8 mouse cellular contexts compared by ENCODE assay signal in the genomic region with DNA sequence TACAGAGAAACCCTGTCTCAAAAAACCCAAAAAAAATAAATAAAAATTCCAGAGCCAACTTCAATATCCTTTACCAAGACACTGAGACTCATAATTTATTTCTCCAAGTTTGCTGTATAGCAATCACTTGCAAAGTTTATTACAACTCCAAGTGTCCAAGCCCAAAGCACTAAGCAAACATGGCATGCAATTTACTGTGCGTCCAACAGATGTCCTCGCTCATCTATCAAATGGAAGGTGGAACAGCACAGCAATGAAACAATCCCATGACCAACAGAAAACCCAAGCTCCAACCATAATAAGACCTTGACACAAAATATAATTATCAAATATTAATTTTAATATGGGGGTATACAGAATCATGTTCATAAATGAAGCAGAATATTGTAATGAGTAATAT. TPM values are rescaled to one million over a fixed set of nuclear protein-coding genes. Genes with fewer than 3 reads are reported as not detected.
DNase-seq lines count a peak whose midpoint lies in the region; ATAC-seq lines count a peak whose summit lies in the region.

No protein-coding gene starts in this region.

- intact Hi-C loops in left cerebral cortex, postnatal 4 days (cut with DNase I), result loop anchor here (5.0 kb wide), 1 partner anchor 125 kb away; no protein-coding TSS in a partner anchor

- ATAC-seq in hematopoietic stem cell, adult 5-6 weeks (replicated peaks in 1 of 2; ENCODE audit: insufficient read depth in 1 of 2, low FRiP score in 2 of 2, low TSS enrichment in 1 of 2, low read depth in 1 of 2, poor library complexity in 2 of 2, severe bottlenecking in 2 of 2), result peak; percentile 49 to 58; a peak in 3 of 4 replicates

- peak; percentile 41 for DNase-seq in ovary, postnatal 14 days (ENCODE audit: low spot score)
- DNase-seq in ovary, postnatal 10 days (ENCODE audit: low spot score), result no peak
- peak; percentile 55 for DNase-seq in ZHBTc4 (ENCODE audit: low read depth, low spot score)
- DNase-seq in cerebellum, postnatal 25 days, result peak; percentile 67 to 82
- peak; percentile 41 for DNase-seq in left cerebral cortex, postnatal 4 days
- peak; percentile 81 for DNase-seq in retina, embryonic 14.5 days (ENCODE audit: low spot score)
- peak; percentile 48 to 52 for DNase-seq in urinary bladder, postnatal 36 days (ENCODE audit: low spot score in 2 of 2)

RNA-seq across cellular contexts. Expression of gene Erc1, which starts 55.4 kb away (rescaled TPM):
- 15.3 and 23.4 TPM in 2 replicates for total RNA-seq in hematopoietic stem cell, adult 5-6 weeks (2017)
- total RNA-seq in left cerebral cortex, postnatal 4 days (2021), result 100 to 1,000 TPM; 135 TPM
